Mouse (Mus musculus): Measurements from ENCODE around the gene Tapbp. TPM values are rescaled to one million over a fixed set of nuclear protein-coding genes. Genes with fewer than 3 reads are reported as not detected.
A peak's percentile ranks its signal among the peaks of the same experiment; 100 is the strongest.
"Not testable (repeated sequence)": the region's sequence is repeated elsewhere in the genome, so short reads cannot be mapped to it uniquely, and the experiment has no call there.

Gene Tapbp
- polyA plus RNA-seq, 1 experiment = 106 TPM

GRCm38 (mm10) chr17:33890533-33891059 is 25.1 kb upstream of the Tapbp start, which contains the start of gene Kifc1:
TSS of gene Kifc1 (minus strand) at chr17:33890661.
- WGBS = under 1% methylated on average over 49 of the region's 49 CpGs
- H3K4me3 ChIP-seq (ENCODE audit: insufficient read depth, low read depth, low read length) = peak within 1 kb of the TSS; percentile 66
- no peaks in the 10 kb centered on the region for H3K4me1 ChIP-seq (ENCODE audit: control insufficient read depth, insufficient read depth, low read length)
- H3K27ac ChIP-seq (ENCODE audit: insufficient read depth, low read depth, low read length) = no peak within 1 kb of the TSS
- H3K27me3 ChIP-seq (replicated peaks; ENCODE audit: control insufficient read depth, insufficient read depth, low read length) = no peaks in the 10 kb centered on the region
- no peaks in the 10 kb centered on the region for H3K36me3 ChIP-seq (ENCODE audit: control insufficient read depth, insufficient read depth, low read length)
- peak; percentile 96; the same call in 1 of the 2 replicates for TF ChIP-seq CTCF (conservative IDR thresholded peaks at IDR 0.05; ENCODE audit: insufficient read depth, insufficient read length, low read depth, low read length)
- TF ChIP-seq POLR2A (IDR thresholded peaks at IDR 0.05; ENCODE audit: low read depth, low read length) = no peak
- peak; percentile 100 for DNase-seq

GRCm38 (mm10) chr17:33891357-33891756 is 24.3 kb upstream of the Tapbp start:
- H3K36me3 ChIP-seq (ENCODE audit: control insufficient read depth, insufficient read depth, low read length) = no peaks in the 10 kb centered on the region
- no peak overlapping the region for H3K4me3 ChIP-seq (ENCODE audit: insufficient read depth, low read depth, low read length)
- 47% methylated on average over 2 of the region's 2 CpGs for WGBS
- no peaks in the 10 kb centered on the region for H3K27me3 ChIP-seq (replicated peaks; ENCODE audit: control insufficient read depth, insufficient read depth, low read length)
- DNase-seq = no peak
- H3K27ac ChIP-seq (ENCODE audit: insufficient read depth, low read depth, low read length) = no peak overlapping the region
- no peaks in the 10 kb centered on the region for H3K4me1 ChIP-seq (ENCODE audit: control insufficient read depth, insufficient read depth, low read length)
- TF ChIP-seq CTCF (conservative IDR thresholded peaks at IDR 0.05; ENCODE audit: insufficient read depth, insufficient read length, low read depth, low read length) (no peak), POLR2A (IDR thresholded peaks at IDR 0.05; ENCODE audit: low read depth, low read length) (no peak)

- H3K27ac ChIP-seq (ENCODE audit: insufficient read depth, low read depth, low read length); H3K4me3 ChIP-seq (ENCODE audit: insufficient read depth, low read depth, low read length); H3K27me3 ChIP-seq (replicated peaks; ENCODE audit: control insufficient read depth, insufficient read depth, low read length); H3K4me1 ChIP-seq (ENCODE audit: control insufficient read depth, insufficient read depth, low read length); H3K36me3 ChIP-seq (ENCODE audit: control insufficient read depth, insufficient read depth, low read length); DNase-seq: not testable (repeated sequence)
- WGBS = 73% methylated on average over 6 of the region's 6 CpGs
Observed at GRCm38 (mm10) chr17:33891892-33892291, 23.8 kb upstream of the Tapbp start.

- DNase-seq = no peak
- no peak overlapping the region for H3K4me3 ChIP-seq (ENCODE audit: insufficient read depth, low read depth, low read length)
- no peak overlapping the region for H3K27ac ChIP-seq (ENCODE audit: insufficient read depth, low read depth, low read length)
- H3K27me3 ChIP-seq (replicated peaks; ENCODE audit: control insufficient read depth, insufficient read depth, low read length) = no peaks in the 10 kb centered on the region
- no peaks in the 10 kb centered on the region for H3K4me1 ChIP-seq (ENCODE audit: control insufficient read depth, insufficient read depth, low read length)
- H3K36me3 ChIP-seq (ENCODE audit: control insufficient read depth, insufficient read depth, low read length) = no peaks in the 10 kb centered on the region
- 38% methylated on average over 7 of the region's 7 CpGs for WGBS
- TF ChIP-seq POLR2A (IDR thresholded peaks at IDR 0.05; ENCODE audit: low read depth, low read length) (no peak), CTCF (conservative IDR thresholded peaks at IDR 0.05; ENCODE audit: insufficient read depth, insufficient read length, low read depth, low read length) (no peak)
Observed at GRCm38 (mm10) chr17:33892429-33892828, 23.3 kb upstream of the Tapbp start.

GRCm38 (mm10) chr17:33893011-33893410 is 22.7 kb upstream of the Tapbp start:
- WGBS = 86% methylated on average over 4 of the region's 4 CpGs
- H3K27me3 ChIP-seq (replicated peaks; ENCODE audit: control insufficient read depth, insufficient read depth, low read length); H3K4me3 ChIP-seq (ENCODE audit: insufficient read depth, low read depth, low read length); DNase-seq; H3K27ac ChIP-seq (ENCODE audit: insufficient read depth, low read depth, low read length); H3K36me3 ChIP-seq (ENCODE audit: control insufficient read depth, insufficient read depth, low read length); H3K4me1 ChIP-seq (ENCODE audit: control insufficient read depth, insufficient read depth, low read length): not testable (repeated sequence)

GRCm38 (mm10) chr17:33897114-33897794 is 18.4 kb upstream of the Tapbp start:
- Histone ChIP-seq H3K27me3 (replicated peaks; ENCODE audit: control insufficient read depth, insufficient read depth, low read length) (no peaks in the 10 kb centered on the region), H3K36me3 (ENCODE audit: control insufficient read depth, insufficient read depth, low read length) (no peaks in the 10 kb centered on the region), H3K4me3 (ENCODE audit: insufficient read depth, low read depth, low read length) (no peak overlapping the region), H3K27ac (ENCODE audit: insufficient read depth, low read depth, low read length) (no peak overlapping the region), H3K4me1 (ENCODE audit: control insufficient read depth, insufficient read depth, low read length) (no peaks in the 10 kb centered on the region)
- 43% methylated on average over 6 of the region's 6 CpGs for WGBS
- TF ChIP-seq CTCF (conservative IDR thresholded peaks at IDR 0.05; ENCODE audit: insufficient read depth, insufficient read length, low read depth, low read length) = peak; percentile 63
- no peak for TF ChIP-seq POLR2A (IDR thresholded peaks at IDR 0.05; ENCODE audit: low read depth, low read length)
- peak; percentile 57 for DNase-seq

GRCm38 (mm10) chr17:33898193-33898592 is 17.5 kb upstream of the Tapbp start:
- not testable (repeated sequence) for H3K27ac ChIP-seq (ENCODE audit: insufficient read depth, low read depth, low read length); H3K4me3 ChIP-seq (ENCODE audit: insufficient read depth, low read depth, low read length); DNase-seq; H3K27me3 ChIP-seq (replicated peaks; ENCODE audit: control insufficient read depth, insufficient read depth, low read length); H3K36me3 ChIP-seq (ENCODE audit: control insufficient read depth, insufficient read depth, low read length); H3K4me1 ChIP-seq (ENCODE audit: control insufficient read depth, insufficient read depth, low read length)
- WGBS = 84% methylated on average over 4 of the region's 4 CpGs

Measured in kidney, adult 2 months (tissue).